Mouse (Mus musculus): ENCODE measurements at regions not wholly inside any gene's neighbourhood (a gene's known extent, or its start where the extent isn't known, plus 50 kb on each side); places are given as distances from the start of the nearest gene placed in this dataset.

DNA sequence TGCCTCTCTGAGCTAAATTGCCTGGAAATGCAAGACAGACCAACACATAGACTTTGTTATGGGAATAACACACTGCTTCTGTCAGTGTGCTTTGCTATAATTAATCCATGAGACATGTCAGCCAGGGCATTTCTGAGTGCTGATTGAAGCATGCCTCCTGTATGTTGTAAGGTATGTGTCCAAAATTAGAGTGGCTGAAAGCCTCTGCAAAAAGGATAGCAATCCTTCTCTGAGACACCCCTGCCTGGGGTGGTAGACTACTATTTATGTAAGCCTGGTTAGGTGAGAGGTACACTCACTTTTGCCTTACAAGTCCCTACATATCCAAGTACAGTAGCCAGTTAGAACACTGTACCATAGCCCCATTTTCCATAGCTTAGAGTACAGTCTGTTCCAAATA, 193.3 kb upstream of the Egflam start:
- Histone ChIP-seq H3K27me3 (ENCODE audit: control insufficient read depth in 1 of 2, insufficient read depth in 2 of 2, low read length in 2 of 2) (peaks cover 0 to 2% of the 10 kb centered on the region in 2 experiments; a peak in 2 of 4 replicates), H3K4me1 (ENCODE audit: control insufficient read depth in 1 of 2, insufficient read depth in 2 of 2, low read length in 2 of 2) (no peaks in the 10 kb centered on the region), H3K4me3 (ENCODE audit: control insufficient read depth in 1 of 2, insufficient read depth in 1 of 2, low read depth in 2 of 2, low read length in 2 of 2) (no peak overlapping the region), H3K27ac (ENCODE audit: control insufficient read depth, low read depth, low read length) (no peak overlapping the region), H3K79me2 (ENCODE audit: control insufficient read depth, insufficient read depth, low read length, poor library complexity) (no peaks in the 10 kb centered on the region), H3K9ac (ENCODE audit: control insufficient read depth, low read depth, low read length, poor library complexity, severe bottlenecking) (no peak overlapping the region), H3K36me3 (ENCODE audit: control insufficient read depth in 1 of 2, insufficient read depth in 2 of 2, low read length in 2 of 2) (no peaks in the 10 kb centered on the region), H3K9me3 (replicated peaks; ENCODE audit: insufficient read depth, low read length) (no peaks in the 10 kb centered on the region)
- DNase-seq (ENCODE audit: low read depth, low spot score), result no peak
- TF ChIP-seq ZKSCAN1 (IDR thresholded peaks at IDR 0.05; ENCODE audit: low read depth, low read length) (no peak), CHD1 (IDR thresholded peaks at IDR 0.05; ENCODE audit: low read depth, low read length) (no peak), E2F4 (IDR thresholded peaks at IDR 0.05; ENCODE audit: borderline replicate concordance, low read depth, low read length) (no peak), ELF1 (IDR thresholded peaks at IDR 0.05; ENCODE audit: low read depth, low read length) (no peak), MXI1 (IDR thresholded peaks at IDR 0.05; ENCODE audit: low read depth, low read length) (no peak), MAX (IDR thresholded peaks at IDR 0.05; ENCODE audit: low read length) (no peak)

DNA sequence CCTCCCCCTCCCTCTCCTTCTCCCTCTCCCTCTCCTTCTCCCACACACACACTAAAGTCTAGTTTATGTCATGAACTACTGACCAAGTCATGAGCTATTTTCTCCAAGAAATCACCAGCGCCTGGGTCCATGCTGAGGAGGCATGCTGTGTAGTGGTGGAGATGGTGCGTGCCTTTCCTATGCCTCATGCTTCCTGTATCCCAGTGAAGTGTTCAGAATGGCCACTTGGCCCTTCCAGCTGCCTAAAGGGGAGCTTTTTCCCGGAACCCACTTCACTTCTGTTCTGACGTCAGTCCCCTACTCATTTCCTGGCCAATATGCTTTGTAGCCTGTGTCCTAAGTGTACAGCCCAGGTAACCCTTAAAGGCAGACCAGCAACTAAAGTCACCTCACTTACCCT, 199.1 kb upstream of the Egflam start:
- no peak for TF ChIP-seq NRF1 (IDR thresholded peaks at IDR 0.05; ENCODE audit: insufficient read depth, low read depth, low read length, poor library complexity, severe bottlenecking)
- TF ChIP-seq MYC (IDR thresholded peaks at IDR 0.05; ENCODE audit: low read depth, low read length), result no peak
- TF ChIP-seq POLR2A (IDR thresholded peaks at IDR 0.05; ENCODE audit: control insufficient read depth in 1 of 2, insufficient read depth in 1 of 2, low read depth in 1 of 2, low read length in 2 of 2, poor library complexity in 1 of 2), result no peak
- no peak for TF ChIP-seq POLR2AphosphoS5 (IDR thresholded peaks at IDR 0.05; ENCODE audit: borderline replicate concordance, low read depth, low read length)

DNA sequence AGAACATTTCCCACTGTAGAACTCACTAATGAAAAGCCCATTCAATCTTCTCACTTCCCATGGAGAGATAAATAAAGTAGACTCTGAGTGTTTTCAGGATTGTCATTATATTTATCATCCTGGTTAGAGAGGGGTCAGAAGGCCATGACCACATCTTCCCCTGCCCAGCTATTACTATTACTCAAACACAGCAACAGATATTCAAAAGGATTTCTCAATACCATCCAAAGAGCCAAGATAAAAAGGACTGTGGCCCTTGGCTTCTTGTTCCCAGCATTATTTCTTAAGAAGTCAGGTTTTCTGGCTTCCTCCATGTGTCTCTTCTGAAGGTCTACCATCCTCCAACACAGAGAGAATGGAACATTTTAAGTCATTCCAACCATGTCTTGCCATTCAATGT, 199.6 kb upstream of the Egflam start:
- H3K4me1 ChIP-seq (ENCODE audit: control insufficient read depth in 1 of 2, insufficient read depth in 2 of 2, low read length in 2 of 2), result no peaks in the 10 kb centered on the region

More for the DNA sequence above, 199.1 kb upstream of the Egflam start:
- no peak overlapping the region for H3K9ac ChIP-seq (ENCODE audit: control insufficient read depth, low read depth, low read length, poor library complexity, severe bottlenecking)
- no peaks in the 10 kb centered on the region for H3K79me2 ChIP-seq (ENCODE audit: control insufficient read depth, insufficient read depth, low read length, poor library complexity)
- H3K4me1 ChIP-seq (ENCODE audit: control insufficient read depth in 1 of 2, insufficient read depth in 2 of 2, low read length in 2 of 2), result no peaks in the 10 kb centered on the region
- DNase-seq (ENCODE audit: low read depth, low spot score), result no peak
- H3K9me3 ChIP-seq (replicated peaks; ENCODE audit: insufficient read depth, low read length), result no peaks in the 10 kb centered on the region
- no peak overlapping the region for H3K27ac ChIP-seq (ENCODE audit: control insufficient read depth, low read depth, low read length)
- H3K36me3 ChIP-seq (ENCODE audit: control insufficient read depth in 1 of 2, insufficient read depth in 2 of 2, low read length in 2 of 2), result no peaks in the 10 kb centered on the region
- peaks cover 0 to 1% of the 10 kb centered on the region in 2 experiments; a peak in 2 of 4 replicates for H3K27me3 ChIP-seq (ENCODE audit: control insufficient read depth in 1 of 2, insufficient read depth in 2 of 2, low read length in 2 of 2)
- H3K4me3 ChIP-seq (ENCODE audit: control insufficient read depth in 1 of 2, insufficient read depth in 1 of 2, low read depth in 2 of 2, low read length in 2 of 2), result no peak overlapping the region

More for the DNA sequence above, 199.6 kb upstream of the Egflam start:
- no peak for DNase-seq (ENCODE audit: low read depth, low spot score)
- H3K27ac ChIP-seq (ENCODE audit: control insufficient read depth, low read depth, low read length), result no peak overlapping the region
- no peak overlapping the region for H3K4me3 ChIP-seq (ENCODE audit: control insufficient read depth in 1 of 2, insufficient read depth in 1 of 2, low read depth in 2 of 2, low read length in 2 of 2)
- H3K27me3 ChIP-seq (ENCODE audit: control insufficient read depth in 1 of 2, insufficient read depth in 2 of 2, low read length in 2 of 2), result no peaks in the 10 kb centered on the region; a peak in 2 of 4 replicates
- H3K36me3 ChIP-seq (ENCODE audit: control insufficient read depth in 1 of 2, insufficient read depth in 2 of 2, low read length in 2 of 2), result no peaks in the 10 kb centered on the region
- no peaks in the 10 kb centered on the region for H3K79me2 ChIP-seq (ENCODE audit: control insufficient read depth, insufficient read depth, low read length, poor library complexity)
- no peak overlapping the region for H3K9ac ChIP-seq (ENCODE audit: control insufficient read depth, low read depth, low read length, poor library complexity, severe bottlenecking)
- TF ChIP-seq POLR2AphosphoS2 (IDR thresholded peaks at IDR 0.05; ENCODE audit: low read length), result no peak
- no peak for TF ChIP-seq TBP (IDR thresholded peaks at IDR 0.05; ENCODE audit: low read depth, low read length)
- TF ChIP-seq HCFC1 (IDR thresholded peaks at IDR 0.05; ENCODE audit: low read depth, low read length), result no peak
- TF ChIP-seq ELF1 (IDR thresholded peaks at IDR 0.05; ENCODE audit: low read depth, low read length), result no peak
- no peak for TF ChIP-seq GABPA (IDR thresholded peaks at IDR 0.05; ENCODE audit: low read depth, low read length)
- no peak for TF ChIP-seq CTCF (IDR thresholded peaks at IDR 0.05 in 2 of 3, conservative IDR thresholded peaks at IDR 0.05 in 1 of 3; ENCODE audit: control insufficient read depth in 1 of 3, insufficient read depth in 1 of 3, low read depth in 2 of 3, low read length in 3 of 3, poor library complexity in 1 of 3, severe bottlenecking in 1 of 3)
- no peak for TF ChIP-seq BHLHE40 (IDR thresholded peaks at IDR 0.05; ENCODE audit: borderline replicate concordance, low read depth, low read length)
- no peak for TF ChIP-seq NRF1 (IDR thresholded peaks at IDR 0.05; ENCODE audit: insufficient read depth, low read depth, low read length, poor library complexity, severe bottlenecking)
- no peak for TF ChIP-seq MEF2A (IDR thresholded peaks at IDR 0.05; ENCODE audit: extremely low read depth, insufficient replicate concordance, low read depth, low read length, poor library complexity, severe bottlenecking)
- TF ChIP-seq MYC (IDR thresholded peaks at IDR 0.05; ENCODE audit: low read depth, low read length), result no peak
- no peak for TF ChIP-seq POLR2AphosphoS5 (IDR thresholded peaks at IDR 0.05; ENCODE audit: borderline replicate concordance, low read depth, low read length)
- no peak for TF ChIP-seq USF1 (IDR thresholded peaks at IDR 0.05; ENCODE audit: low read depth, low read length)
- no peak for TF ChIP-seq SIN3A (IDR thresholded peaks at IDR 0.05; ENCODE audit: low read length)
- no peak for TF ChIP-seq EP300 (IDR thresholded peaks at IDR 0.05; ENCODE audit: low read depth in 1 of 2, low read length in 2 of 2)
- TF ChIP-seq JUND (IDR thresholded peaks at IDR 0.05; ENCODE audit: low read depth, low read length), result no peak
- no peak for TF ChIP-seq POLR2A (IDR thresholded peaks at IDR 0.05; ENCODE audit: control insufficient read depth in 1 of 2, insufficient read depth in 1 of 2, low read depth in 1 of 2, low read length in 2 of 2, poor library complexity in 1 of 2)
- no peaks in the 10 kb centered on the region for H3K9me3 ChIP-seq (replicated peaks; ENCODE audit: insufficient read depth, low read length)
